Mouse (Mus musculus) kidney, adult 18-20 months (tissue): Measurements from ENCODE around the gene Vmn1r158.
"Not testable (repeated sequence)": the region's sequence is repeated elsewhere in the genome, so short reads cannot be mapped to it uniquely, and the experiment has no call there.

ENCODE experiments used
- DNase-seq: peaks from one replicate; pipeline ENCODE4 v3.0.0; 2021

The Vmn1r158 gene

GRCm38 (mm10) chr7:22790682-22791081 lies at the start of gene Vmn1r158:
Gene Vmn1r158, minus strand, starts transcription at chr7:22790782.
- DNase-seq = not testable (repeated sequence)

- not testable (repeated sequence) for DNase-seq
Measured at GRCm38 (mm10) chr7:22775981-22776380, 14.6 kb downstream of the Vmn1r158 start.

GRCm38 (mm10) chr7:22761397-22761796 lies 29.2 kb downstream of the Vmn1r158 start, which contains the start of gene Vmn1r157:
Gene Vmn1r157, plus strand, starts transcription at chr7:22761697.
- DNase-seq = not testable (repeated sequence)
